Mouse (Mus musculus) cerebellum, adult 11 months (tissue): ENCODE measurements at regions not wholly inside any gene's neighbourhood (a gene's known extent, or its start where the extent isn't known, plus 50 kb on each side); places are given as distances from the start of the nearest gene placed in this dataset.

Source experiments
- DNase-seq: peaks from one replicate; pipeline ENCODE4 v3.0.0; 2022

GRCm38 (mm10) chr3:51092079-51093028, 131.9 kb upstream of the Noct start:
- DNase-seq = no peak

- DNase-seq = peak; percentile 12
Observed at GRCm38 (mm10) chr3:51095847-51096447, 128.3 kb upstream of the Noct start.

GRCm38 (mm10) chr3:51096545-51096944, 127.7 kb upstream of the Noct start:
- DNase-seq = no peak

- no peak for DNase-seq
Observed at GRCm38 (mm10) chr3:51097362-51097761, 126.9 kb upstream of the Noct start.

- no peak for DNase-seq
Observed at GRCm38 (mm10) chr3:51099966-51100365, 124.3 kb upstream of the Noct start.

- DNase-seq = no peak
Observed at GRCm38 (mm10) chr3:51108639-51109202, 115.5 kb upstream of the Noct start.

GRCm38 (mm10) chr3:51111241-51111640, 113.0 kb upstream of the Noct start:
- no peak for DNase-seq

GRCm38 (mm10) chr3:51112351-51112750, 111.9 kb upstream of the Noct start:
- no peak for DNase-seq

- no peak for DNase-seq
Observed at GRCm38 (mm10) chr3:51115921-51116320, 108.3 kb upstream of the Noct start.

- DNase-seq = no peak
Observed at GRCm38 (mm10) chr3:51118706-51119105, 105.5 kb upstream of the Noct start.

GRCm38 (mm10) chr3:51120522-51120921, 103.7 kb upstream of the Noct start:
- DNase-seq = no peak

GRCm38 (mm10) chr3:51121703-51122540, 102.3 kb upstream of the Noct start:
- peak; percentile 37 for DNase-seq

GRCm38 (mm10) chr3:51122541-51122935, 101.7 kb upstream of the Noct start:
- DNase-seq = no peak

GRCm38 (mm10) chr3:51127875-51128274, 96.4 kb upstream of the Noct start:
- no peak for DNase-seq

- no peak for DNase-seq
Observed at GRCm38 (mm10) chr3:51128491-51129155, 95.6 kb upstream of the Noct start.

GRCm38 (mm10) chr3:51130709-51131108, 93.5 kb upstream of the Noct start:
- no peak for DNase-seq

- no peak for DNase-seq
Observed at GRCm38 (mm10) chr3:51131341-51131740, 92.9 kb upstream of the Noct start.

- no peak for DNase-seq
Observed at GRCm38 (mm10) chr3:51132736-51133135, 91.5 kb upstream of the Noct start.

GRCm38 (mm10) chr3:51135581-51135980, 88.7 kb upstream of the Noct start:
- DNase-seq = no peak

- DNase-seq = no peak
Observed at GRCm38 (mm10) chr3:51137730-51138312, 86.4 kb upstream of the Noct start.

GRCm38 (mm10) chr3:51145985-51146384, 78.3 kb upstream of the Noct start:
- no peak for DNase-seq

- no peak for DNase-seq
Observed at GRCm38 (mm10) chr3:51150012-51150411, 74.2 kb upstream of the Noct start.
